Mouse (Mus musculus) embryonic facial prominence, embryonic 11.5 days (tissue): ENCODE data around the gene Tecpr1. TPM values are rescaled to one million over a fixed set of nuclear protein-coding genes. Genes with fewer than 3 reads are reported as not detected.

ENCODE experiments used
- ATAC-seq: fragments of 200-750 bp; cut with Nextera tagmentation; replicated peaks from 2 replicates; pipeline ENCODE4 v1.8.0; 2017; ENCODE audit warnings: low read depth; ENCODE audit not compliant: insufficient number of reproducible peaks, low FRiP score, low TSS enrichment
- DNase-seq: peaks from one replicate; pipeline ENCODE4 v3.0.0-alpha.2; 2015; ENCODE audit warnings: low spot score
- H3K27ac ChIP-seq: fragments of 300-500 bp; sonication (generic); replicated peaks from 2 replicates; pipeline ENCODE4 v1.5.1; 2014; ENCODE audit warnings: mild to moderate bottlenecking, low read depth, low read length, control low read depth
- H3K27me3 ChIP-seq: fragments of 300-500 bp; sonication (generic); 2 replicates; pipeline ENCODE4 v1.6.1; 2014; ENCODE audit warnings: mild to moderate bottlenecking, low read length, moderate library complexity, mixed read lengths; ENCODE audit not compliant: control insufficient read depth, insufficient read depth
- H3K36me3 ChIP-seq: fragments of 300-500 bp; sonication (generic); replicated peaks from 2 replicates; pipeline ENCODE4 v1.6.1; 2014; ENCODE audit warnings: low read depth, mild to moderate bottlenecking, low read length, moderate library complexity, mixed read lengths; ENCODE audit not compliant: control insufficient read depth, insufficient read depth
- H3K4me1 ChIP-seq: fragments of 300-500 bp; sonication (generic); 2 replicates; pipeline ENCODE4 v1.6.1; 2014; ENCODE audit warnings: low read length, mixed read lengths; ENCODE audit not compliant: control insufficient read depth, insufficient read depth
- H3K4me2 ChIP-seq: fragments of 300-500 bp; sonication (generic); 2 replicates; pipeline ENCODE4 v1.6.1; 2014; ENCODE audit warnings: low read depth, mild to moderate bottlenecking, control low read depth, low read length, moderate library complexity
- H3K4me3 ChIP-seq: fragments of 300-500 bp; sonication (generic); 2 replicates; pipeline ENCODE4 v1.5.1; 2014; ENCODE audit warnings: low read depth, low read length, control low read depth
- H3K9ac ChIP-seq: fragments of 300-500 bp; sonication (generic); replicated peaks from 2 replicates; pipeline ENCODE4 v1.6.1; 2014; ENCODE audit warnings: mild to moderate bottlenecking, control low read depth, low read length
- H3K9me3 ChIP-seq: fragments of 300-500 bp; sonication (generic); replicated peaks from 2 replicates; pipeline ENCODE4 v1.6.1; 2016; ENCODE audit warnings: mild to moderate bottlenecking, low read length, inconsistent platforms, mixed read lengths; ENCODE audit not compliant: control insufficient read depth
- WGBS: fragments of 180-500 bp; shearing (Covaris S2); extraction: QIAGEN DNeasy Blood & Tissue Kit; methylation state at CpG from one replicate; pipeline ENCODE4 v1.1.7; 2014; 5-methylcytosine and 5-hydroxymethylcytosine counted together
- polyA plus RNA-seq: library from polyadenylated mRNA; unstranded; fragments of >200 nt; fragmentation: Nextera tagmentation; extraction: Ambion mirVana; gene quantifications from 2 replicates; pipeline ENCODE4 v1.2.1, GENCODE M21; 2014

Gene Tecpr1
- polyA plus RNA-seq, 1 experiment from 2014 or later, result 8.0 TPM

- H3K27ac ChIP-seq, result no peak overlapping the region
- 90% methylated on average over 5 of the region's 5 CpGs for WGBS
- ATAC-seq (no peak), DNase-seq (no peak)
- H3K36me3 ChIP-seq, result no peaks in the 10 kb centered on the region; the same call in 1 of the 2 replicates
- H3K4me2 ChIP-seq, result no peak overlapping the region
- no peaks in the 10 kb centered on the region for H3K27me3 ChIP-seq
- no peaks in the 10 kb centered on the region for H3K9me3 ChIP-seq
- H3K4me3 ChIP-seq, result no peak overlapping the region
- H3K4me1 ChIP-seq, result peaks cover 16% of the 10 kb centered on the region
- H3K9ac ChIP-seq, result no peak overlapping the region
These were observed 38.4 kb upstream of the Tecpr1 start for GRCm38 (mm10) chr5:144261829-144262228.

GRCm38 (mm10) chr5:144261309-144261708, 37.9 kb upstream of the Tecpr1 start:
- H3K4me2 ChIP-seq, result no peak overlapping the region
- ATAC-seq (no peak), DNase-seq (no peak)
- H3K9me3 ChIP-seq, result no peaks in the 10 kb centered on the region
- no peaks in the 10 kb centered on the region; the same call in 1 of the 2 replicates for H3K36me3 ChIP-seq
- WGBS, result 80% methylated on average over 9 of the region's 9 CpGs
- H3K9ac ChIP-seq, result no peak overlapping the region
- H3K4me3 ChIP-seq, result no peak overlapping the region
- H3K27ac ChIP-seq, result no peak overlapping the region
- no peaks in the 10 kb centered on the region for H3K27me3 ChIP-seq
- peaks cover 16% of the 10 kb centered on the region for H3K4me1 ChIP-seq

GRCm38 (mm10) chr5:144260464-144260863, 37.0 kb upstream of the Tecpr1 start:
- ATAC-seq (no peak), DNase-seq (no peak)
- H3K4me1 ChIP-seq, result peaks cover 16% of the 10 kb centered on the region
- H3K27me3 ChIP-seq, result no peaks in the 10 kb centered on the region
- H3K4me3 ChIP-seq, result no peak overlapping the region
- no peak overlapping the region for H3K4me2 ChIP-seq
- 81% methylated on average over 8 of the region's 8 CpGs for WGBS
- H3K9me3 ChIP-seq, result no peaks in the 10 kb centered on the region
- no peak overlapping the region for H3K9ac ChIP-seq
- no peaks in the 10 kb centered on the region; the same call in 1 of the 2 replicates for H3K36me3 ChIP-seq
- no peak overlapping the region for H3K27ac ChIP-seq

- ATAC-seq (no peak), DNase-seq (no peak)
- Histone ChIP-seq H3K27ac (no peak overlapping the region), H3K4me3 (no peak overlapping the region), H3K4me2 (no peak overlapping the region), H3K27me3 (no peaks in the 10 kb centered on the region), H3K36me3 (no peaks in the 10 kb centered on the region; the same call in 1 of the 2 replicates), H3K4me1 (peaks cover 16% of the 10 kb centered on the region), H3K9me3 (no peaks in the 10 kb centered on the region), H3K9ac (peak overlapping the region; percentile 13; the same call in 1 of the 2 replicates)
- WGBS, result 76% methylated on average over 6 of the region's 6 CpGs
These were observed 35.8 kb upstream of the Tecpr1 start for GRCm38 (mm10) chr5:144259228-144259627.

- ATAC-seq (no peak), DNase-seq (no peak)
- Histone ChIP-seq H3K36me3 (no peaks in the 10 kb centered on the region; the same call in 1 of the 2 replicates), H3K27me3 (no peaks in the 10 kb centered on the region), H3K4me1 (peaks cover 16% of the 10 kb centered on the region), H3K27ac (no peak overlapping the region), H3K4me3 (0 out of 2 replicates have a peak overlapping the region, but pooled peaks have one; percentile 5), H3K9me3 (no peaks in the 10 kb centered on the region), H3K4me2 (peak overlapping the region; percentile 57), H3K9ac (peak overlapping the region; percentile 29; the same call in 1 of the 2 replicates)
- WGBS, result 19% methylated on average over 2 of the region's 2 CpGs
These were observed 35.3 kb upstream of the Tecpr1 start for GRCm38 (mm10) chr5:144258687-144259086.

GRCm38 (mm10) chr5:144258131-144258611, 34.8 kb upstream of the Tecpr1 start:
- Histone ChIP-seq H3K27me3 (no peaks in the 10 kb centered on the region), H3K36me3 (no peaks in the 10 kb centered on the region; the same call in 1 of the 2 replicates), H3K9me3 (no peaks in the 10 kb centered on the region), H3K9ac (peak overlapping the region; percentile 92; the same call in 1 of the 2 replicates), H3K4me1 (peaks cover 16% of the 10 kb centered on the region), H3K4me2 (peak overlapping the region; percentile 57), H3K4me3 (peak overlapping the region; percentile 17; the same call in 1 of the 2 replicates), H3K27ac (no peak overlapping the region)
- ATAC-seq, result no peak
- 28% methylated on average over 14 of the region's 14 CpGs for WGBS
- DNase-seq, result no peak

- H3K36me3 ChIP-seq, result no peaks in the 10 kb centered on the region; the same call in 1 of the 2 replicates
These were observed 34.2 kb upstream of the Tecpr1 start for GRCm38 (mm10) chr5:144257451-144258110.

GRCm38 (mm10) chr5:144256888-144257287, 33.5 kb upstream of the Tecpr1 start:
- ATAC-seq, result no peak
- Histone ChIP-seq H3K27ac (peak overlapping the region; percentile 2; the same call in 1 of the 2 replicates), H3K4me2 (peak overlapping the region; percentile 57), H3K36me3 (no peaks in the 10 kb centered on the region; the same call in 1 of the 2 replicates), H3K4me1 (peaks cover 16% of the 10 kb centered on the region), H3K27me3 (no peaks in the 10 kb centered on the region), H3K9ac (peak overlapping the region; percentile 92), H3K9me3 (no peaks in the 10 kb centered on the region), H3K4me3 (peak overlapping the region; percentile 99)
- peak; percentile 12 for DNase-seq
- 43% methylated on average over 1 of the region's 1 CpGs for WGBS

More at GRCm38 (mm10) chr5:144257451-144258110, 34.2 kb upstream of the Tecpr1 start:
- peak overlapping the region; percentile 99 for H3K4me3 ChIP-seq
- no peaks in the 10 kb centered on the region for H3K9me3 ChIP-seq
- H3K4me1 ChIP-seq, result peaks cover 16% of the 10 kb centered on the region
- DNase-seq, result no peak
- 64% methylated on average over 3 of the region's 3 CpGs for WGBS
- H3K9ac ChIP-seq, result peak overlapping the region; percentile 92
- H3K27ac ChIP-seq, result no peak overlapping the region
- H3K27me3 ChIP-seq, result no peaks in the 10 kb centered on the region
- ATAC-seq, result no peak
- peak overlapping the region; percentile 57 for H3K4me2 ChIP-seq
